Comparison of ENCODE assay signal across 12 mouse cellular contexts in the genomic region with DNA sequence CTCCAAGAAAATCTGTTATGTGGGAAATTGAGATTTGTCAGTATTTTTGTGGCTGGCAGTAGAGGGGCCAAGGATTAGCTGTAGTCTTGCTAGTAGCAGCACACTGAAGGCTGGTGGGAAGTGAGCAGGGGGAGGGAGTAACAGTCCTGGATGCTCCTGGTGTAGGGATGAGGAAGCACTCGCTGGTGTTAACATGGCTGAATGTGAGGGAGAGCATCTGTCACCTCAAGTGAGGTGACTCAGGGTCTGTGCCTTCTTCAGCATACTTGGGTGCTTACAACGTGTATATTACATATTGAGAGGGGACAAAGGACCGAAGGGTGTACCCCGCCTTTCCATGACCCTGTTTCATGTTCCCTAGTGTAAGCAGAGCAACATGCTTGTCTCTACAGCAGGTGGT.
"Had no signal": no experiment of that assay in that cellular context is flagged by ENCODE, and none has a peak within 500 bp of the region (broad histone marks: within the 10 kb centered on the region; RNA-seq: fewer than 3 reads in every experiment).

No protein-coding gene starts in this region.

- H3K4me3 ChIP-seq: limb, embryonic 13.5 days; midbrain, embryonic 10.5 days; neural tube, embryonic 12.5 days; stomach, embryonic 15.5 days had no signal

- H3K4me2 ChIP-seq: limb, embryonic 13.5 days; neural tube, embryonic 12.5 days; stomach, embryonic 15.5 days had no signal

- H3K9ac ChIP-seq: limb, embryonic 13.5 days; liver, embryonic 14.5 days; neural tube, embryonic 12.5 days; stomach, embryonic 15.5 days had no signal

- H3K27ac ChIP-seq: limb, embryonic 13.5 days; liver, embryonic 14.5 days; midbrain, embryonic 10.5 days; neural tube, embryonic 12.5 days; stomach, embryonic 15.5 days had no signal

- H3K36me3 ChIP-seq: limb, embryonic 13.5 days; neural tube, embryonic 12.5 days; stomach, embryonic 15.5 days had no signal

- H3K9me3 ChIP-seq: limb, embryonic 13.5 days; midbrain, embryonic 10.5 days; neural tube, embryonic 12.5 days; stomach, embryonic 15.5 days had no signal

- H3K27me3 ChIP-seq: limb, embryonic 13.5 days; neural tube, embryonic 12.5 days; stomach, embryonic 15.5 days had no signal

- DNase-seq: kidney, adult 18-20 months; kidney, postnatal 10 days; layer of hippocampus, postnatal 36 days; left cerebral cortex, postnatal 4 days; lung, adult 18-20 months; midbrain, embryonic 14.5 days; spleen, adult 18-20 months had no signal
